Mouse (Mus musculus): ENCODE results near the gene Thrap3. TPM values are rescaled to one million over a fixed set of nuclear protein-coding genes. Genes with fewer than 3 reads are reported as not detected.
A peak's percentile ranks its signal among the peaks of the same experiment; 100 is the strongest.

Thrap3 gene
- total and polyA plus RNA-seq, 2 experiments, result 29.1 to 74.3 TPM

GRCm38 (mm10) chr4:126163067-126163659, 39.4 kb downstream of the Thrap3 start, which contains the start of gene Sh3d21:
Gene Sh3d21 (minus strand): TSS chr4:126163491.
- Histone ChIP-seq H3K27me3 (ENCODE audit: control insufficient read depth, insufficient read depth, low read length) (no peaks in the 10 kb centered on the region), H3K4me1 (ENCODE audit: control insufficient read depth, insufficient read depth, low read length) (peaks cover 7% of the 10 kb centered on the region), H3K27ac (replicated peaks; ENCODE audit: insufficient read depth, low read depth, low read length) (peak within 1 kb of the TSS; percentile 8; the same call in 1 of the 2 replicates), H3K4me3 (ENCODE audit: insufficient read depth, low read depth, low read length) (peak within 1 kb of the TSS; percentile 61), H3K9ac (ENCODE audit: low read depth, low read length) (peak within 1 kb of the TSS; percentile 86), H3K79me2 (ENCODE audit: control insufficient read depth, insufficient read depth, low read length) (no peaks in the 10 kb centered on the region), H3K36me3 (ENCODE audit: control insufficient read depth, insufficient read depth, low read length) (peaks cover 19% of the 10 kb centered on the region)
- TF ChIP-seq POLR2A (IDR thresholded peaks at IDR 0.05; ENCODE audit: extremely low read depth, insufficient read depth, low read length) (no peak), CTCF (IDR thresholded peaks at IDR 0.05; ENCODE audit: low read depth, low read length) (0 out of 2 replicates have a peak, but pooled peaks have one; percentile 14)
- no peak for DNase-seq (ENCODE audit: extremely low read depth, low read depth, low spot score)
- WGBS, result 4% methylated on average over 22 of the region's 22 CpGs

DNA sequence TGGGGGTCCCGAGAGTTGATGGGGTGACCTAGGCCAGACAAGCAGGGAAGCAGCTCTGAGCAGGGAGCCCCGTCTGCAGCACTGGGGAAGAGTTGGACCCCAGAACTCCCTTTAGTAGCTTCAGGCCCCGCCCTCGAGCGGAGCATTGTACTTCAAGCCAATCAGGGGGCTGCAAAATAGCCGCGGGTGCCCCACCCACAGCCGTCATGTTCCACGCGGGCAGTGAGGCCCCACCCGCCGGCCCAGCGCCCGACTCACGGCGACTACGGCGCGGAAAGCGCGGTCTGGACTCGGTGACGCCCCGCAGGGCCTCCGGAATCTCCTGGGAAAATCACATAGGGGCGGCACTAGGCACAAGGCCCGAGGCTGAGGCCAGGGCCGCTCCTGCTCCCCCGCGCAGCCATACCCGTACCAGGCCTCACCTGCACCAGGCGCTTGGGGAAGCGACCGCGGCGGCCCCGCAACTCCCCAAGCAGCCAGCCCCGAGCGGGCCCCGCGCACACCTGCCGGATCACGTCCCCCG, 40.0 kb downstream of the Thrap3 start:
- DNase-seq (ENCODE audit: extremely low read depth, low read depth, low spot score), result no peak
- TF ChIP-seq CTCF (IDR thresholded peaks at IDR 0.05; ENCODE audit: low read depth, low read length), result no peak
- TF ChIP-seq POLR2A (IDR thresholded peaks at IDR 0.05; ENCODE audit: extremely low read depth, insufficient read depth, low read length), result 0 out of 2 replicates have a peak, but pooled peaks have one; percentile 12
- Histone ChIP-seq H3K36me3 (ENCODE audit: control insufficient read depth, insufficient read depth, low read length) (peaks cover 15% of the 10 kb centered on the region), H3K9ac (ENCODE audit: low read depth, low read length) (peak overlapping the region; percentile 86), H3K27ac (replicated peaks; ENCODE audit: insufficient read depth, low read depth, low read length) (peak overlapping the region; percentile 8; the same call in 1 of the 2 replicates), H3K4me1 (ENCODE audit: control insufficient read depth, insufficient read depth, low read length) (peaks cover 7% of the 10 kb centered on the region), H3K4me3 (ENCODE audit: insufficient read depth, low read depth, low read length) (peak overlapping the region; percentile 61), H3K27me3 (ENCODE audit: control insufficient read depth, insufficient read depth, low read length) (no peaks in the 10 kb centered on the region), H3K79me2 (ENCODE audit: control insufficient read depth, insufficient read depth, low read length) (no peaks in the 10 kb centered on the region)
- WGBS, result 3% methylated on average over 44 of the region's 44 CpGs

GRCm38 (mm10) chr4:126161986-126162385, 40.6 kb downstream of the Thrap3 start:
- no peak overlapping the region for H3K4me3 ChIP-seq (ENCODE audit: insufficient read depth, low read depth, low read length)
- WGBS, result 77% methylated on average over 9 of the region's 9 CpGs
- no peak for TF ChIP-seq POLR2A (IDR thresholded peaks at IDR 0.05; ENCODE audit: extremely low read depth, insufficient read depth, low read length)
- no peak for TF ChIP-seq CTCF (IDR thresholded peaks at IDR 0.05; ENCODE audit: low read depth, low read length)
- DNase-seq (ENCODE audit: extremely low read depth, low read depth, low spot score), result no peak
- H3K9ac ChIP-seq (ENCODE audit: low read depth, low read length), result 0 out of 2 replicates have a peak overlapping the region, but pooled peaks have one; percentile 86
- no peaks in the 10 kb centered on the region for H3K79me2 ChIP-seq (ENCODE audit: control insufficient read depth, insufficient read depth, low read length)
- peaks cover 12% of the 10 kb centered on the region for H3K36me3 ChIP-seq (ENCODE audit: control insufficient read depth, insufficient read depth, low read length)
- no peaks in the 10 kb centered on the region for H3K27me3 ChIP-seq (ENCODE audit: control insufficient read depth, insufficient read depth, low read length)
- H3K4me1 ChIP-seq (ENCODE audit: control insufficient read depth, insufficient read depth, low read length), result peaks cover 7% of the 10 kb centered on the region
- no peak overlapping the region for H3K27ac ChIP-seq (replicated peaks; ENCODE audit: insufficient read depth, low read depth, low read length)

- Histone ChIP-seq H3K27ac (replicated peaks; ENCODE audit: insufficient read depth, low read depth, low read length) (no peak overlapping the region), H3K27me3 (ENCODE audit: control insufficient read depth, insufficient read depth, low read length) (no peaks in the 10 kb centered on the region), H3K79me2 (ENCODE audit: control insufficient read depth, insufficient read depth, low read length) (no peaks in the 10 kb centered on the region), H3K36me3 (ENCODE audit: control insufficient read depth, insufficient read depth, low read length) (peaks cover 7% of the 10 kb centered on the region), H3K4me1 (ENCODE audit: control insufficient read depth, insufficient read depth, low read length) (peaks cover 5% of the 10 kb centered on the region), H3K4me3 (ENCODE audit: insufficient read depth, low read depth, low read length) (no peak overlapping the region), H3K9ac (ENCODE audit: low read depth, low read length) (no peak overlapping the region)
- TF ChIP-seq POLR2A (IDR thresholded peaks at IDR 0.05; ENCODE audit: extremely low read depth, insufficient read depth, low read length) (no peak), CTCF (IDR thresholded peaks at IDR 0.05; ENCODE audit: low read depth, low read length) (no peak)
- no peak for DNase-seq (ENCODE audit: extremely low read depth, low read depth, low spot score)
- WGBS, result 91% methylated on average over 6 of the region's 6 CpGs
Observed at GRCm38 (mm10) chr4:126161456-126161855, 41.1 kb downstream of the Thrap3 start.

GRCm38 (mm10) chr4:126160981-126161380, 41.6 kb downstream of the Thrap3 start:
- no peak overlapping the region for H3K27ac ChIP-seq (replicated peaks; ENCODE audit: insufficient read depth, low read depth, low read length)
- WGBS, result 92% methylated on average over 8 of the region's 8 CpGs
- no peak for TF ChIP-seq POLR2A (IDR thresholded peaks at IDR 0.05; ENCODE audit: extremely low read depth, insufficient read depth, low read length)
- no peak for TF ChIP-seq CTCF (IDR thresholded peaks at IDR 0.05; ENCODE audit: low read depth, low read length)
- H3K36me3 ChIP-seq (ENCODE audit: control insufficient read depth, insufficient read depth, low read length), result peaks cover 2% of the 10 kb centered on the region
- no peak overlapping the region for H3K4me3 ChIP-seq (ENCODE audit: insufficient read depth, low read depth, low read length)
- no peaks in the 10 kb centered on the region for H3K27me3 ChIP-seq (ENCODE audit: control insufficient read depth, insufficient read depth, low read length)
- no peak overlapping the region for H3K9ac ChIP-seq (ENCODE audit: low read depth, low read length)
- H3K4me1 ChIP-seq (ENCODE audit: control insufficient read depth, insufficient read depth, low read length), result 0 out of 2 replicates have a peak, but pooled peaks cover 2% of the 10 kb centered on the region
- DNase-seq (ENCODE audit: extremely low read depth, low read depth, low spot score), result no peak
- no peaks in the 10 kb centered on the region for H3K79me2 ChIP-seq (ENCODE audit: control insufficient read depth, insufficient read depth, low read length)

DNA sequence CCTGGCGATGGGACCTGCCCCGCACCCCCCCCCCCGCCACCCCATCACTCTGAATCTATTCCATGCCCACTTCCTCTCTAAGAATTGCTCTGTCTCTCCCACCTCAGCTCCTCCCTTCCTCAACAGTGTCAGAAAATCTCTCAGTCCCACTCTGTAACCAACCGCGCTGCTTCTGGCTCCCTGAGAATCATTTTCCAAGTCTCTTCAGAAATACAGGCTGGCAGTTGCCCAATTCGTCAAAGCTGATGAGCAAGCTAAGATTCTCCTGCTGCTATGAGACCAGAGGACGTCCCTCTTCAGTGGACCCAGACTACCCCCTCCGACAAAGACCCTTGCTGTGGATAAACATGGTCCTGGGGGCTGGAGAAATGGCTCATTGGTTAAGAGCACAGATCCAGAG, 43.1 kb downstream of the Thrap3 start:
- TF ChIP-seq POLR2A (IDR thresholded peaks at IDR 0.05; ENCODE audit: extremely low read depth, insufficient read depth, low read length) (no peak), CTCF (IDR thresholded peaks at IDR 0.05; ENCODE audit: low read depth, low read length) (no peak)
- 0 out of 2 replicates have a peak, but pooled peaks cover 2% of the 10 kb centered on the region for H3K4me1 ChIP-seq (ENCODE audit: control insufficient read depth, insufficient read depth, low read length)
- H3K9ac ChIP-seq (ENCODE audit: low read depth, low read length), result no peak overlapping the region
- no peaks in the 10 kb centered on the region for H3K79me2 ChIP-seq (ENCODE audit: control insufficient read depth, insufficient read depth, low read length)
- 83% methylated on average over 8 of the region's 8 CpGs for WGBS
- no peaks in the 10 kb centered on the region for H3K27me3 ChIP-seq (ENCODE audit: control insufficient read depth, insufficient read depth, low read length)
- H3K4me3 ChIP-seq (ENCODE audit: insufficient read depth, low read depth, low read length), result no peak overlapping the region
- no peak for DNase-seq (ENCODE audit: extremely low read depth, low read depth, low spot score)
- no peak overlapping the region for H3K27ac ChIP-seq (replicated peaks; ENCODE audit: insufficient read depth, low read depth, low read length)
- no peaks in the 10 kb centered on the region for H3K36me3 ChIP-seq (ENCODE audit: control insufficient read depth, insufficient read depth, low read length)
